Mouse (Mus musculus) left cerebral cortex, adult 11 months (tissue): ENCODE results near the gene Smap2.
A peak's percentile ranks its signal among the peaks of the same experiment; 100 is the strongest.

ENCODE experiments used
- DNase-seq: peaks from one replicate; pipeline ENCODE4 v3.0.0; 2022; ENCODE audit warnings: low spot score

Gene Smap2

DNA sequence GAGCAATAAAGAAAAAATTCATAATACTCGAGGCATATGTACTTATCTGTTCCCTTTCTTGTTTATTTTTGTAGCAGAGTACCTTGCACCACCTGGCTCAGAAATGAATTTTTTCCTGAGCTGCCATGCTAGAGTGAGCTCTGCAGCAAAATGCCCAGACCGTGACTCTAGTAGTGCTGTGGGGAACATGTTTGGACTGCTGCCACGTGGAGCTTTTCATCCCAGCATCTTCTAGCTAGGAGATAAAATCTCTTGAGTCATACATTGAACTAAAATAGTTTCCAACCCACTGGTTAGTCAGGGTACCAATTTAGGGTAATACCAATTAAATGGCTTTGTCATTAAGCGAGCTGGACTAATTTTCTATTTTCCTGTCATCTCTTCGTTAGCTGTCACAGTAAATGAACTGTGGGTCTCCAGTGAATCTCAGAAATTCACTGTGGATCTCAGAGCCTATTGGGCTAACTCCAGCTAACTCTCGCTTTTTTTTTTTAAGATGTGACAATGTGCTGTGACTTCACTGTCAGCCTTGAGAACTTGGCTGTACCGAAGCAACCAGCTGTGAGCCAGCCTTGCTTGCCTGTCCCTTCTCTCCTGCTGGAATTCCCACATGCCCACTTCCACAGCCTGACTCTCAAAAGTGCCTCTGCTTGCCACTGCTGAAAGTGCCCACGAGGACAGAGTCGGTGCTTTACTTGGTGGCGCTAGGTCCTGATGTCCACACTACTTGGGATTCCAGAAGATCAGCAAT lies 3.2 kb upstream of the Smap2 start:
- no peak for DNase-seq

DNA sequence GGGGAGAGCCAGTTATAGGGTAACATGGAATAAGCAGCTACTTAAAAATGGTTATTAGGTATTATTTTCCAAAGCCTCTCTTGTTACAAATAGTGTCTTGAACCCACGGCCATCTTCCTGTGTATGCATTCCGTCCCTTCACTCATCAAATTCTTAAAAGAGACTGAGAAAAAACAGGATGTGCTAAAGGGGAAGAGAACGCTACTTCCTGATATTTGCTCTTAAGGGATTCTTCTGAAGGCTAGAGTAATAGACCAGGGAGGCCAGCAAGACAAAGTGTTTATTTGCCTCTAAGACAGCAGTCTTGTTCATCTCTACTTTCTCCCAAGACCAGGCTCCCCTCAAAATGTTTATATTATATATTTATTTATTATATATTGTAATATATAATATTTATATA lies 1.2 kb upstream of the Smap2 start:
- no peak for DNase-seq

GRCm38 (mm10) chr4:121016021-121016898 lies 787 bp downstream of the Smap2 start:
- DNase-seq: no peak

DNA sequence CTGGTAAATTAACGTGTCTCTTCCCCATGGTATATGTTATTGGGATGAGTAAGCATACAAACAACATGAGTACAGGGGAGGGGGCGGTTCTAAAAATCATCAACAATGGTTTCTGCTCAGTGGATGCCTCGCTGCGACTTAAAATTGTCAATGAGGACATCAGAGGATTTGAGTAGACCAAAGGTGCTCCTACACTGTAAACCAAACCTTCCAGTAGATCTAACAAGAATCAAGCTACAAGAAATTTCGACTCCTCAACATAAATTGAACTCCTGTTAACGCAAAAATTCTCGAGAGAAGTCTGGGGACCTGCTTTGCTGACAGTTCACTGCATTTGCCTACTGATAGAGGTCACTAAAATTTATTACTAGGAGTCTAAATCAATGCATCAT lies 1.8 kb downstream of the Smap2 start:
- no peak for DNase-seq

DNA sequence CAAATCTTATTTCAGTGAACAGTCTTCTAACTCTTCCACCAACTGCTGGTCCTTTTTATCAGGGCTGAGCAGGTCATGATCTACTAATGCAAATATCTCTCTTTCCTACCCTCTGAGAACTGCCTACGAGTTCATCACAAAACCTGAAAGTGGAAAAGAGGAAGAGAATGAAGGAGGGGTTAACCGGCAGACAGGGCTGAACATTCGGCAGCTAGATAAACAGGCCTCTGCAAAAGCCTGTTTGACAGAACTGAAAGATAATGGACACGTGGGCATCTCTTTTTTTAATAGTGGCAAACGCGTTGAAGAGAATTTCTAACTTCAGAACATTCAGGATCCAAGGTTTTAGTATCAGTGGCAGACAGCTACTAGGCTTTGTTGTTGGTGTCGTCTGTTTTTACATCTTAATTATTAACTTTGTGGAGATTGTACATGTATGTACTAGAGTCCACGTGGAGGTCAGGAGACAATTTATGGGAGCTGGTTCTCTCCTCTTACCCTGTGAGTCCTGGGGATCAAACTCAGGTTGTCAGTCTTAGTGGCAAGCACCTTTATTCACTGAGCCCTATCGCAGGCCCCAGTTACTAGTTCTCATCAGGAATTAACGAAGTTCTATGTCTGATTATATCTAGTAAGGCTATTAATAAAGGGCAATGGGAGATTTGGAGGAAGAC lies 2.3 kb downstream of the Smap2 start:
- DNase-seq: no peak

DNA sequence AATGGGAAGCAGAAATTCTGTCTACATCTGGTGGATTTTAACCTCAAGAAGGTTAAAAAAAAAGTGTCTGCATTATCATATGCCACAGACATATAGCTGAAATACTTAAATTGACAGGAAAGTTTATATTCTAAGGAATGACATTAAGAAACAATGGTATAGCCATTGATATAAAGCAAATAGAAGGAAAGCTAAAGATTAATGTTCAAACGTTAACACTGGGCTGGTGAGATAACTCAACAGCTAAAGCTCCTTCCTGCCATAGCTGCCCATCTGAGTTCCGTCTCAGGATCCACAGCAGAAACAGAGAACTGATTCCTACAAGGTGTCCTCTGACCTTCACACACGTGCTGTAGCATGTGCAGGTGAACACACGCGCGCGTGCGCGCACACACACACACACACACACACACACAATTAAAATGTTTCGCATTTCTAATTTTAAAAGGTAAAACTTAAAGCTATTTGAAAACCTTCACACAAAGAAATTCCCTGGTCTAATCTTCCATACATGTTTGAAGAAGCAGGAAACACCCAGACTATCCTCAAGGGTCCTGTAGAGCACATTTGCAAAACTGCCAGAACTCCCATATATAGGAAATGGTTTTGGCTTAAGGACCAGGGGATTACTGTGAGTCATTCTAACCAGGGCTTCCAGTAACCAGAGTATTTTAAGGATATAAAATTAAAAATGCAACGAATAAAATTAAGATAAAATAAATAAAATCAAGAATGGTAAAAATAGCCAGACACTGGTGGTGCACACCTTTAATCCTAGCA lies 6.1 kb downstream of the Smap2 start:
- no peak for DNase-seq

- DNase-seq: peak; percentile 42
Measured at GRCm38 (mm10) chr4:121009151-121009550, 7.9 kb downstream of the Smap2 start.

GRCm38 (mm10) chr4:121008071-121008745 lies 8.8 kb downstream of the Smap2 start:
- no peak for DNase-seq

DNA sequence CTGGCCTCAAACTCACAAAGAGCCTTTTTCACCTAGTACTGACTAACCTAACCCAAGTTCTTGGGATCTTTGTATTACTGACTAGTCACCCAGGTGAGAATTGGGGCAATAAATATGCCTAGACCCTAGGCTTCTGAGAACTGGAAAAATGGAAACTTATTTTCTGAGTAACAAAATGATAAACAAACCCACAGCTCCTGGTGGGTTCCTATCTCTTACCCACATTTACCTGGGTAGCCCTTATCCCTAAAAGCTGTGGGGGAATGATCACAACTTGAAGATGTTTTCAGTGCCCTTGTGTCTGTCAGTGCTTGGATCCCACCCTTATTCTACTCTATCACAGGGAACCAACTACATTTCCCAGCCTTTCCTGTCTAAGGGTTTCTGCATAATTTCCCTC lies 10.0 kb downstream of the Smap2 start:
- no peak for DNase-seq

DNA sequence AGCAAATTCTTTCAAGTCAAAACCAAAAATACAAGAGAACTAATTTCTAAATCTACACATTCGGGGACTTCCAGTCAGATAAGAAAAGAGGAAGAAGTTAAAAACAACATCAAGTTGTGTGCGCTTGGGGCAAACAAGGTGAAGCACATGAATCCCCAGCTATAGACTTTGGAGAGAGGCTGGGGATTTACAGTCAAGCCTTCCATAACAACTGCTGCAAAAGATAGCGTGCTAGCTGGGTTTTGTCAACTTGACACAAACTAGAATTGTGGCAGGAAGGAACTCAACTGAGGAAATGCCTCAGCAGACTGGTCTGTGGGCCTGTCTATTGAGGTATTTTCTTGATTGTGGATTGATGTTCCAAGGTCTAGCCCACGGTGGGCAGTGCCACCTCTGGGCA lies 12.4 kb downstream of the Smap2 start:
- DNase-seq: no peak

DNA sequence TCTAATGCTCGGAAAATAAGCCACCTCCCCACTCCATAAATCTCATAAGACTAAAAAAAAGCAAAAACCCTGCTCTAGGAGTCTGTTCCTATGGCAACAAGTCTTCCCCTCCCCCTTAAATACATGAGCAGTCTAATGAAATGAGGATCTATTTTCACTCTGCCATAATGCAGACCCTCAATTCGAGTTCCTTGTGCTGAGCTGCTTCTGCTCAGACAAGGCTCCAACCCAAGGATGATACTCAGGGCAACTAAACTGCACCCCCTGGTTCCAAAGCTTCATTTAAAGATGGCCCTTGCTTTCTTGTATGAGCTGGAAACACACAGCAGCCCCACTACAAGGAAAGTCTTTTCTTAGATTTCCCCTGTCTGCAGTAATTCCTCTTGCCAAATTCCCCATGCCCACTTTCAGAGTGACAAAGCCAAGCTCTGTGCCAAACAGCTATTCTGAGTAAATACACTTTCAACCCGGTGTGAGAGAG lies 13.4 kb downstream of the Smap2 start:
- DNase-seq: no peak

- DNase-seq: no peak
Measured at GRCm38 (mm10) chr4:121002400-121003171, 14.5 kb downstream of the Smap2 start.

DNA sequence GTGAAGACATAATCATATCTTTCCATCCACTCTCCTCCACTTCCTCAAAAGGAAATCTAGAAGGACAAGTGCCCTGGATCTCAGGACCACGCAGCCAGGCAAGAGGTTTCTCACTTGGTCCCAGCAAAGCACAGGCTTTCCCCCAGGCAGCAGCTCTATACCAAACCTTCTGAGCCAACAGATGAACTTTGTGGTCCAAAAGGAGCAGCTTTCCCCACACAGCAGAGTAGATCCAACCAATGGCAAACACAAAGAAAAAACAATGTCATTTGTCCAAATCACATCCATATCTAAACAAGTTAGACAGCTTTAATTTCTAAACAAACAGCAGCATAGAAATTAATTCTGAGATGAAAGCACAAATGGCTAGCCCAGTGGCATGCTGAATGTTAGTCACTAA lies 15.4 kb downstream of the Smap2 start:
- no peak for DNase-seq

GRCm38 (mm10) chr4:121001042-121001441 lies 16.0 kb downstream of the Smap2 start:
- no peak for DNase-seq

DNA sequence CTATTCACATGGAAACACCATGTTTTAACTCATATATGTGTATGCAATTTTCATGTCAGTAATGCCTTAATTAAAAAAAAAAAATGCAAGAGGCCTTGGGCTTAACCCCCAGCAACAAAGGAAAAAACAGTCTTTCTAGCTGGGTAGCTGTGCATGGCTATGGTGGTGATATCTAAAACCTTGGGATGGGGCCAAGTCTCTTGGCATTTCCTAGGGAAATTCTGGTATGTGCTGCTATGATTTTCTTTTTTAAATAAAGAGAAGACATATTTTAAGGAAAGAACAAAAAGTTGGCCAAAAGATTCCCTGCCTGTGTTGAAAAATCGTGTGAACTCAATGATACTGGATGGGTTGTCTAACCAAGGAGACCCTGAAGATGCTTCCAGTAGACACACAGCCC lies 21.1 kb downstream of the Smap2 start:
- DNase-seq: no peak

GRCm38 (mm10) chr4:120993025-120993424 lies 24.0 kb downstream of the Smap2 start:
- DNase-seq: no peak

GRCm38 (mm10) chr4:120992284-120992683 lies 24.8 kb downstream of the Smap2 start:
- DNase-seq: no peak

DNA sequence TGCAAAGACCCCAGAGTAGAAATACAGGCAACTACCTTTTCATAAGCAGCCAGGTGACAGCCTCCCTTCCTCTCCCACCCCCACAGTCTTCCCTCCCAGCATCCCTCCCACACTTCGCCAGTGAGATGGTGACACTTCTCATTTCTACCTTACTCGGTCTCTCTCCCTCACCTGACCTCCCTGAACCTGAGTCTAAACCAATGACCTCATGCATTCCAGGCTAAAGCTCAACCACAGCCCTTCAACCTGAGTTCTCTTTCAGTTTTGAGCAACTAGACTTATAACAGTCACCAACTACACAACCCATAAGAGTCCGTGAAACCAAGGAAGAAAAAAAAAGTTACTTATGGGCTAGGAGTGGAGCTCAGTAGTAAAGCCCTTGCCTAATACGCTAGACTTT lies 29.7 kb downstream of the Smap2 start:
- no peak for DNase-seq

GRCm38 (mm10) chr4:120986446-120986845 lies 30.6 kb downstream of the Smap2 start:
- no peak for DNase-seq

GRCm38 (mm10) chr4:120978221-120978620 lies 38.8 kb downstream of the Smap2 start:
- DNase-seq: no peak

DNA sequence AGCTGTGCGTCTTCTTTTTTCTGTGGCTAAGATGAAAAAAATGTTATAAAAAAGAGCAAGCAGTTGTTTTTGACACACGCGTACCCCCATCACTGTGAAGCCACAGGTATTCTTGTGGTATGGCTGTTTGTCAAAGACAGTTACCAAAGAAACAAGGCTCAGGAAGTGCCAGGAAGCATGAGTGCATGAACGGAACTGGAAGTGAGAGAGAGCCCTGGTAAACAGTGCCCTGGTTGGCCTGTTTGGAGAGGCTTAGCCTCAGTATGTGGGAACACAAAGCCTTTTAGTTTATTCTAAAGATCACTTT lies 41.7 kb downstream of the Smap2 start:
- no peak for DNase-seq
